ENCODE assay signal across 16 mouse cellular contexts in the genomic region with DNA sequence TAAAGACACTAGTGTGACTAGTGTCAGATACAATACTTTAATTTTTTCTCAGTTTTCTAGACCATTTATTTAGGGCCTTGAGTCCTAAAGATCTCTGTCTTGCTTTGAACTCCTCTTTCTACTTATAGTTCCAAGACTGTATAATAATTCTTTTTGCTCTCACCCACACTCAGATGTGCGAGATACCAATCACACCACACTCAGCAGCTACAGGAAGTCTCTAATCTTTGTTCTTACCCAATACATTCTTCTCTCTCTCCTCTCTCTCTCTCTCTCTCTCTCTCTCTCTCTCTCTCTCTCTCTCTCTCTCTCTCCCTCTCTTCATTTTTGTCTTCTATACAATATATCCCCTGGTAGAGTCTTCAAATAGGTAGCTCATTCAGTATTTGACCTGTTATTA.
"Had no signal": no experiment of that assay in that cellular context is flagged by ENCODE, and none has a peak within 500 bp of the region (broad histone marks: within the 10 kb centered on the region; RNA-seq: fewer than 3 reads in every experiment).

No protein-coding gene starts in this region.

- H3K36me3 ChIP-seq: lung, embryonic 15.5 days; midbrain, embryonic 13.5 days; midbrain, embryonic 15.5 days; neural tube, embryonic 13.5 days had no signal

- H3K4me2 ChIP-seq: lung, embryonic 15.5 days; midbrain, embryonic 11.5 days; midbrain, embryonic 13.5 days; midbrain, embryonic 15.5 days; neural tube, embryonic 13.5 days had no signal

- H3K27ac ChIP-seq: liver, embryonic 14.5 days; lung, embryonic 15.5 days; macrophage; midbrain, embryonic 13.5 days; midbrain, embryonic 15.5 days; neural tube, embryonic 13.5 days had no signal

- H3K4me3 ChIP-seq: lung, embryonic 15.5 days; megakaryocyte, embryonic 14.5 days; midbrain, embryonic 13.5 days; midbrain, embryonic 15.5 days; neural tube, embryonic 13.5 days had no signal

- H3K27me3 ChIP-seq: lung, embryonic 15.5 days; megakaryocyte, embryonic 14.5 days; midbrain, embryonic 13.5 days; midbrain, embryonic 15.5 days; neural tube, embryonic 13.5 days had no signal

- H3K4me1 ChIP-seq: lung, embryonic 15.5 days; megakaryocyte, embryonic 14.5 days; midbrain, embryonic 13.5 days; midbrain, embryonic 15.5 days; neural tube, embryonic 13.5 days had no signal

- DNase-seq: lung, adult 2 months; lung, postnatal 14 days; lung, postnatal 36 days; right cerebral cortex, postnatal 14 days; thymus, adult 18-20 months; thymus, postnatal 14 days; thymus, postnatal 36 days had no signal

- H3K9me3 ChIP-seq: lung, embryonic 15.5 days; megakaryocyte, embryonic 14.5 days; midbrain, embryonic 13.5 days; midbrain, embryonic 15.5 days; neural tube, embryonic 13.5 days had no signal

- ATAC-seq: lung, postnatal 0 days; midbrain, embryonic 13.5 days; midbrain, embryonic 15.5 days had no signal

- H3K9ac ChIP-seq: liver, embryonic 14.5 days; lung, embryonic 15.5 days; midbrain, embryonic 13.5 days; midbrain, embryonic 15.5 days; neural tube, embryonic 13.5 days had no signal
